Mouse (Mus musculus) C2C12 (cell line): Measurements from ENCODE around the gene Eif5a2. TPM values are rescaled to one million over a fixed set of nuclear protein-coding genes. Genes with fewer than 3 reads are reported as not detected.

Source experiments
- H3K27me3 ChIP-seq: one replicate; pipeline ENCODE4 v1.6.1; 2011; ENCODE audit not compliant: control insufficient read depth, insufficient read depth, insufficient read length
- H3K36me3 ChIP-seq: one replicate; pipeline ENCODE4 v1.6.1; 2011; ENCODE audit not compliant: control insufficient read depth, insufficient read depth
- H3K4me3 ChIP-seq: one replicate; pipeline ENCODE4 v1.5.1; 2011; ENCODE audit warnings: mild to moderate bottlenecking, control low read depth; ENCODE audit not compliant: poor library complexity, insufficient read depth, severe bottlenecking
- H3K79me2 ChIP-seq: one replicate; pipeline ENCODE4 v1.6.1; 2011; ENCODE audit not compliant: control insufficient read depth, insufficient read depth
- H3K79me3 ChIP-seq: one replicate; pipeline ENCODE4 v1.6.1; 2011; ENCODE audit warnings: low read depth, control low read depth
- H3ac ChIP-seq: one replicate; pipeline ENCODE3; 2011; ENCODE audit warnings: low read depth; ENCODE audit not compliant: control insufficient read depth, insufficient read length
- CEBPB ChIP-seq: IDR thresholded peaks from one replicate; pipeline ENCODE4 v1.6.1; 2011; ENCODE audit warnings: low read depth, mild to moderate bottlenecking, control low read depth, moderate library complexity
- CTCF ChIP-seq: IDR thresholded peaks from one replicate; pipeline ENCODE4 v1.5.1; 2011; ENCODE audit not compliant: control insufficient read depth, insufficient read depth, insufficient read length
- FOSL1 ChIP-seq: IDR thresholded peaks from one replicate; pipeline ENCODE4 v1.8.0; 2011; ENCODE audit warnings: mild to moderate bottlenecking, low read length; ENCODE audit not compliant: poor library complexity, insufficient read depth, severe bottlenecking
- MAX ChIP-seq: IDR thresholded peaks from one replicate; pipeline ENCODE4 v1.6.1; 2011; ENCODE audit warnings: mild to moderate bottlenecking, control low read depth
- MYOD1 ChIP-seq: IDR thresholded peaks from one replicate; pipeline ENCODE4 v1.6.1; 2011; ENCODE audit warnings: low read depth; ENCODE audit not compliant: control insufficient read depth, insufficient read length
- MYOG ChIP-seq: IDR thresholded peaks from one replicate; pipeline ENCODE4 v1.6.1; 2011; ENCODE audit not compliant: control insufficient read depth, insufficient read length; ENCODE audit errors: extremely low read depth
- USF1 ChIP-seq: IDR thresholded peaks from one replicate; pipeline ENCODE4 v1.6.1; 2011; ENCODE audit warnings: low read depth, mild to moderate bottlenecking, control low read depth, moderate library complexity
- polyA plus RNA-seq: library from polyadenylated mRNA; unstranded; fragments of >200 nt; fragmentation: generic; extraction: Trizol; gene quantifications from one replicate; pipeline ENCODE4 v1.2.1, GENCODE M21; 2012; ENCODE audit warnings: missing spikeins

Gene Eif5a2
- polyA plus RNA-seq, 1 experiment, result 2.0 TPM

DNA sequence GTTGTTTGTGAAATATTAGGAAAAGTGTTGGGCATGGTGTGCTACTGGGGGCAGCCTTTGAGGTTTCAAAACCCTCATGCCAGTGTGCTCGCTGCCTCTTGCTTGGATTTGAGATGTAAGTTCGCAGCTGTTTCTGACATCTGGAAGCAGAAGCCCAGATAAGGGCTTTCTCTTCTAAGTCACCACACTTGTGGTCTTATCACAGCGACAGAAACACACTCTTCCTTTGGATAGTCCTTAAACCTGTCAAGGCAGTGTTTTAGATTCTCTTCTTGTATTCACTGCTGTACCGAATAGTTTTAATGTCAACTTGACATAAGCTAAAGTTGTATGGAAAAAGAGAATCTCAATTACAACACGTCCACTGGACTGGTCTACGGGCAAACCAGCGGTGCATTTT is 5.7 kb upstream of the Eif5a2 start:
- H3K36me3 ChIP-seq, result no peaks in the 10 kb centered on the region
- no peaks in the 10 kb centered on the region for H3K79me2 ChIP-seq
- H3K4me3 ChIP-seq, result no peak overlapping the region
- no peak overlapping the region for H3ac ChIP-seq
- no peaks in the 10 kb centered on the region for H3K79me3 ChIP-seq
- TF ChIP-seq CTCF, result no peak
- TF ChIP-seq MAX, result no peak
- TF ChIP-seq CEBPB, result no peak
- TF ChIP-seq MYOG, result no peak
- TF ChIP-seq USF1, result no peak
- no peak for TF ChIP-seq MYOD1
- no peaks in the 10 kb centered on the region for H3K27me3 ChIP-seq

DNA sequence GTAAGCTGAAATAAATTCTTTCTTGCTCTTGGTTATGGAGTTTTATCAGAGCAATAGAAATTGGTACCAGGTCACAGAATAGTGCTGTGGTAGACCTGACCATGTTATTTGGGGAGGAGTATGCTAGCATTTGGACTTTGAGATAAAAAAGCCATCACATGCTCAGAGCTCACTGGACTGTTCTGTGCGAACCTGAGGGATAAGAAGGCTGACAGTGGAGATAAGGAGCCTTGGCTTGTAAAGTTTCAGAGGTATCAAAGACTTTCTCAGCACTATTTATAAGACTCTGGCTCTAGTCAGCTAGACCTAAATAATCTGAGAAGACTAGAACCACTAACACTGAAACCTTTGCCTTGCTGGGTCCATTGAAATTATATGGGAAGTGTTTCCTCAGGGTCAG is 5.1 kb upstream of the Eif5a2 start:
- Histone ChIP-seq H3K4me3 (no peak overlapping the region), H3K27me3 (no peaks in the 10 kb centered on the region), H3K79me3 (no peaks in the 10 kb centered on the region), H3K79me2 (no peaks in the 10 kb centered on the region), H3K36me3 (no peaks in the 10 kb centered on the region), H3ac (no peak overlapping the region)
- no peak for TF ChIP-seq CTCF
- no peak for TF ChIP-seq MAX

DNA sequence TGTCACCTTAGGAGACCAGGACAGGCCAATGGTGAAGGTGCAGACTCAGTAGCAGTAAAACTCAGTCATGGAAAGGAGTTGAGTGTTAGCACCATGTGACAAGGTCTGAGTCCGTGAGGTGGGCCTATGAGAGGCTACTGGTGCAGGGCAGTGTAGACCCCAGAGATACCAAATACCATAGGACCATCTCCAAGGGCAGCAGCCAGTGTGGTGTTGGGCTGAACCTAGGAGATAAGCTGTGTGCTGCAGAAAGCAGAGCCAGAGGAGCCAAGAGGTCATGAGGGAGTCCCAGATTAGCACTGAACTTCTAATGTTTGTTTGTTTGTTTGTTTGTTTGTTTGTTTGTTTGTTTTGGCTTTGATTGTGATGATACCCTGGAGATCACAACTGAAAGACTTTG is 4.6 kb upstream of the Eif5a2 start:
- no peaks in the 10 kb centered on the region for H3K36me3 ChIP-seq
- TF ChIP-seq CEBPB (no peak), MAX (no peak), FOSL1 (no peak)
- H3K79me2 ChIP-seq, result no peaks in the 10 kb centered on the region
- H3K27me3 ChIP-seq, result no peaks in the 10 kb centered on the region
- H3ac ChIP-seq, result no peak overlapping the region
- H3K4me3 ChIP-seq, result no peak overlapping the region
- H3K79me3 ChIP-seq, result no peaks in the 10 kb centered on the region

DNA sequence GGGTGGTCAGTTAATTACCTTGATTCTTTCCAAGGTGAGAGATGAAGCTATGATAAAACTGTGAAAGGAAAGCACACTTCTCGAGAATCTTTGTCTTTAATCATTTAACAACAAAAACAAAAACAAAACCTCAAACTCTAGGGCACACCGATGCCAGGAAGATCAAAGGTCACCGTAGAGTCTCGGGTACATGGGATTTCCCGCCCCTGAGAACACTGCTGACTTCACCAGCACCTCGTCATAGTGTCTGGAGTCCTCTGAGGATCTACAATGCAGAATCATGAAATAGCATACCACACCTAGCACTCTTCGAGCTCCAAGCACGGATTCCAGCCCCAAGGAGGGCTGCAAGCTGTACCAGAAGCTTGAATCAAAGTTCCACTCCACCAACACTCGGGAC is 565 bp upstream of the Eif5a2 start:
- Histone ChIP-seq H3K36me3 (no peaks in the 10 kb centered on the region), H3K4me3 (no peak overlapping the region), H3K79me3 (no peaks in the 10 kb centered on the region), H3ac (no peak overlapping the region), H3K27me3 (no peaks in the 10 kb centered on the region), H3K79me2 (no peaks in the 10 kb centered on the region)
- no peak for TF ChIP-seq MAX
- no peak for TF ChIP-seq FOSL1
- no peak for TF ChIP-seq CEBPB
- no peak for TF ChIP-seq USF1
- no peak for TF ChIP-seq MYOG
- TF ChIP-seq MYOD1, result no peak
- no peak for TF ChIP-seq CTCF

DNA sequence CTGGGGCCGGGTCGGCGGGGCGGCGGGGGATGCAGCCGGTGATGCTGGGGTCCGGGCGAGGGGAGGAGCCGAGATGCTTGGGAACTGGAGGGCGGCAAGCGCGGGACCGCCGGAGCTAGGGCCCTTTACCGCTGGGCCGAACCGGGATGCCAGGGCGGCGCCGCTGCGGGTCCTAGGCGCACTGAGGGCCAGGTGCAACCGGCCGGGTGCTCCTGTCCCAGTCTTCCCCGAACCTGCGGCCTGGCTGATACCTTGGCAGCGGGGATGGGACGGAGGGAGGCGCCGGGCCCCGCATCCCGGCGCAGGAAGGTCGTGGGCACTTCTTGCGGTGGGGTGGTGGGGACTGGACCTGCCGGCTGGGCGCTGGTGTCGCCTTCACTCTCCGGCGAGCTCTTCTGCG is 346 bp downstream of the Eif5a2 start:
- Histone ChIP-seq H3K27me3 (no peaks in the 10 kb centered on the region), H3K36me3 (no peaks in the 10 kb centered on the region), H3K4me3 (peak overlapping the region; percentile 30), H3K79me3 (no peaks in the 10 kb centered on the region), H3K79me2 (no peaks in the 10 kb centered on the region), H3ac (peak overlapping the region; percentile 61)
- no peak for TF ChIP-seq MAX
- TF ChIP-seq MYOD1, result no peak
- TF ChIP-seq CEBPB, result no peak
- no peak for TF ChIP-seq CTCF
- no peak for TF ChIP-seq FOSL1
- no peak for TF ChIP-seq USF1

DNA sequence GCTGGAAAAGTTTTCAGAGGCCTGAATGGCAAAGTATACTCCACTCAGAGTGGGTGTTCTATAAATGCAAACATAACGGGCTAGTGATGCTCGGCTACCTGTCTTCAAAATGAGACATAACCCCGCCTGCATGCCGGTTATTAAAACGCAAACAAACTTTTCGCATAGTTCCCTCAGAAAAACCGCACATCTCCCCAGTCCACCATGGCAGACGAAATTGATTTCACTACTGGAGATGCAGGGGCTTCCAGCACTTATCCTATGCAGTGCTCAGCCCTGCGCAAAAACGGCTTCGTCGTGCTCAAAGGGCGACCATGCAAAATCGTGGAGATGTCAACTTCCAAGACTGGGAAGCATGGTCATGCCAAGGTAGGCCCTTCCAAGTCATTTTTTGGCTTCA is 772 bp downstream of the Eif5a2 start:
- H3K4me3 ChIP-seq, result peak overlapping the region; percentile 30
- H3K79me3 ChIP-seq, result no peaks in the 10 kb centered on the region
- no peaks in the 10 kb centered on the region for H3K36me3 ChIP-seq
- H3K27me3 ChIP-seq, result no peaks in the 10 kb centered on the region
- H3K79me2 ChIP-seq, result no peaks in the 10 kb centered on the region
- peak overlapping the region; percentile 61 for H3ac ChIP-seq
- TF ChIP-seq FOSL1 (no peak), CEBPB (no peak), USF1 (no peak), MYOD1 (no peak), MYOG (no peak), CTCF (no peak), MAX (no peak)
